Mouse (Mus musculus) spleen, embryonic (tissue): ENCODE data around the gene Helq.

Experiments used
- CTCF ChIA-PET: fragments of 350-600 bp; sonication (Branson Sonifier 250); formaldehyde crosslinking; loops from one replicate; lab custom pipeline; 2022; lab: Charles Lee

The Helq gene

DNA sequence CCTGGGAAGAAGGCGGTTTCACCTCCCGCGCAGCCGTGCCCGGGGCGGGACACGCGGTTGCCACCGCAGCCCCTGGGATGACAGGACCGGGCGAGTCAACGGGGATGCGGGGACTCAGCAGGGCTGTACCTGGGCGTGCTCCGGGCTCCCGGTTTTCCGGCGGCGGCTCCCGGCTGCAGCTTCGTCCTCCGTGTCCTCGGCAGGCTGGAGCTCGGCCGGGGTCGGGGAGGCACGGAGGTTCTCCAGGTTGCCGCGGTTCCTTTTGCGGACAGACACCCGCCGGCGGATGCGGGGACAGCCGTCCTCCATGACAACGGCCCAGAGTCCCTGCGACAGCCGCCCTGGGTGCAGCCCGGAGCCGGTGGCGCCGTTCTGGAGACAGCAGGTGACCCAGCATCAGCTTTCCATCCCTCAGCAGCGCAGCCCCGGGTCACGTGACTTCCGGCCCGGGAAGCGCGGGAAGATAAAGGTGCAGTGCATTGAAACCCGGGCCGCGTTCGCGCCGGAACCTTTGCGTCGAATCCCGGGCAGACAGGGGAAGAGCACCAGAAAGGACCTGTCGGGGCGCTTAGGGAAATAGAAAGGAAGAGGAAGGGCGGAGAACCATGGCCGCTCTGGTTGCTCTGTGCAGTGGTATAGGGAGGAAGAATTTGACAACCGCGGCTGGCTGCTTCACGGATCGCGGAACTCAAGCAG lies at the start of gene Helq, which contains the start of gene Mrps18c:
Gene Helq (minus strand): TSS at position 434 of the 696 bp plus-strand sequence.
Gene Mrps18c (plus strand): TSS at position 463 of the 696 bp plus-strand sequence.
- CTCF ChIA-PET: interaction anchor here (1.1 kb wide), 1 partner anchor 117 kb away, joined by 5 read pairs; no protein-coding TSS in a partner anchor

GRCm38 (mm10) chr5:100847143-100847542 lies 48.7 kb upstream of the Helq start:
- CTCF ChIA-PET: interaction anchor here (0.5 kb wide), 1 partner anchor 56 kb away, joined by 3 read pairs; no protein-coding TSS in a partner anchor

DNA sequence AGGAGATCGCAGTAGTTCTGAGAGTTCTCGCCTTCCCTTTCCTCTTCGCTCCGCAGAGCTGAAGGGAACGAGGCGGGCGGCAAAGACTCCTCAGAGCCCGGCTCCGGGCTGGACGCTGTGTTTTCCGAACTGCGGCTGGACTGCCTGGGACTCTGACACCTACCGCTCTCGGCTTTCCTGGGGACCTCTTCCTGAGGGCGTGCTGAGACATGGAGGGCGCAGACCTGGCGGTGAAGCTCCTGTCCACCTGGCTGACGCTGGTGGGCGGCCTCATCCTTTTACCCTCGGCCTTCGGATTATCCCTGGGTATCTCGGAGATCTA lies 48.2 kb upstream of the Helq start:
- CTCF ChIA-PET: no interaction called here

DNA sequence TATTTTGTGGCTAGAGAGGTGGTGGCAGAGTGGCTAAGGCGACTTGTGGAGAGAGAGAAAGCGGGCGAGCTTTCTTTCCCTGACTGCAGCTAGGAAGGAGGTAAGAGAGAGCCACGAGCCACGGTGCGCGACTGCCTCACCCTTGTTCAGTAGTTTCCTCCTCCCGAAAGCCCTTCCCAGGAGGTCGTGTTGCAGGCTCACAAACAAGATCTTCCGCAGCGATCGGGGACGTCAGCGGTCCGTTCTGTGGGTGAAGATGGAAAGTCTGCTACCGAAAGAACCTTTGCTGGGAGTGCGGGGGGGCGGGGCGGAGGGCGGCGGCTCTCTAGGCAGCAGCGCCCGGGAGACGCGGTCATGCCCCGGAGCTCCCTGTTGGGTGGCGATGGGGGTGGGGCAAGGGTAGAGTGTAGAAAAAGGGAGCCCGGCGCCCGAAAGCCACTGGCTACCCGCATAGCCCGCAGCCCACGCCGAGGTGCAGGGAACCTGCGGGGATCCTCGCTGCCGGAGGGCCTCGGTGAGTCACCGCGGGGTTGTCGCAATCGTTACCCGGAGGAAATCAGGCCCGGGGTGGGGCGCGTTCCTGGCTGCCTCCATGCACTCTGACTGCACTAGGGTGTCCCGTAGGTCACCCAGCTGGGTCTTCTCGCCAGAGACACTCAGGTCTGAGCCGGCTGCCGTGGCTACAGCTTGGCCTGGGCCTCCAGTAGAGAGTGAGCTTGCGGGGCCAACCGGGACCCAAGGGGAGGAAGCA lies 47.6 kb upstream of the Helq start:
- CTCF ChIA-PET: interaction anchor here (0.7 kb wide), 1 partner anchor 1614 kb away, joined by 3 read pairs; no protein-coding TSS in a partner anchor

- CTCF ChIA-PET: interaction anchor here (0.7 kb wide), 1 partner anchor 1614 kb away, joined by 3 read pairs; no protein-coding TSS in a partner anchor
Observed at GRCm38 (mm10) chr5:100845485-100845847, 47.1 kb upstream of the Helq start, which contains the start of gene Gpat3. Gpat3 (plus strand) TSS chr5:100845713.

DNA sequence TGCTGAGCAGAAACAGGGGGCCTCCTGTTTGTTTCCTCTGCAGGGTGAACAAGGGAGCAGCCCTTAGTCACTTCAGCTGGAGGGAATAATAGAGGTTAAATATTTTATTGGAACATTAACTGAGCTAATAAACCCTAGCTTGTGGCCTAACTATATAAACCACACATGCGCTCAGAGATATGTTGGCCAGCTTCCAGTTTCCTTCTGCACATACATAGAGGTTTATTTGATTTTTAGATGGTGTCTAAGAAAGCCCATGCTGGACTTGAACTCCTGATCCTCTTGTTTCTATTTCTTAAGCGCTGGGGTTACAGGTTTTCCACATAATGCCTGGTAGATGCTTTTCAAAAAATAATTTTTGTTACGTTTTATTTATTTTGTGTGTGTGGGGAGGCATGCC lies 46.1 kb upstream of the Helq start:
- CTCF ChIA-PET: interaction anchor here (0.9 kb wide), 1 partner anchor 67 kb away, joined by 3 read pairs; no protein-coding TSS in a partner anchor

DNA sequence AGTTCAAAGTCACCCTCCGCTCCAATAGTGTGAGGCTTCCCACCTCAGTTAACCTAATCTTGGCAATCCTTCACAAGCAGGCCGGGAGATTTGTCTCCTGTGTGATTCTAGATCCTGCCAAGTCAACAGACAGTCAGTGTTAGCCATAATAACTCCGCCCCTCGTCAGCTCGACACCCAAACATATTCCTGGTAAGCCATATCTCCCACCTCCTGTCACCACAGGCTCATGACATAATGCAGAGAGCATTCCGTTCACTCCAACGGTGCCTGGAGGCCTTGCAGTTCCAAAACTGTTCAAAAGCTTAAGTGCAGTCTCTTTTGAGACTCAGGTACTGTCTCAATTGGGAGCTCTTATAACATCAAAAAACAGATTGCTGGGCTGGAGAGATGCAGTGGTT lies 39.5 kb upstream of the Helq start:
- CTCF ChIA-PET: no interaction called here

GRCm38 (mm10) chr5:100835862-100836538 lies 37.6 kb upstream of the Helq start:
- CTCF ChIA-PET: no interaction called here

- CTCF ChIA-PET: no interaction called here
Observed at GRCm38 (mm10) chr5:100833841-100834240, 35.4 kb upstream of the Helq start.

- CTCF ChIA-PET: interaction anchor here (0.6 kb wide), 1 partner anchor 814 kb away, joined by 5 read pairs; no protein-coding TSS in a partner anchor
Observed at GRCm38 (mm10) chr5:100832680-100833079, 34.3 kb upstream of the Helq start.

DNA sequence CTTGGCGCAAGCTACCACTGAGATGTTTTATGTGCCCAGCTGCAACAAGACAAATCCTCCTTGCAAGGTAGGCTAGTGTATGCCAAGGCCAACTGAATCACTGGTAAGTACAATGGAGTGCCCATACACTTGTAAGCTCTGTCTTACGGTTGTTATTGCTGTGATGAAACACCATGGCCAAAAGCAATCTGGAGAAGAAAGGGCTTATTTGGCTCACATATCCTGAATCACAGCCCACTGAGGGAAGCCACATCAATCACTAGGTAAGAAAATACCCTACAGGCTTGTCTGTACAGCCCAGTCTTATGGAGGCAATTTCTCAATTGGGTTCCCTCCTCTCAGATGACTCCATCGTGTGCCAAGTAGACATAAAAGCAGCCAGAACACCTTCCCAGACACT lies 30.3 kb upstream of the Helq start:
- CTCF ChIA-PET: interaction anchor here (0.6 to 1.3 kb wide), 2 partner anchors 86 to 149 kb away, joined by 3 to 4 read pairs; no protein-coding TSS in a partner anchor

GRCm38 (mm10) chr5:100826531-100826930 lies 28.1 kb upstream of the Helq start:
- CTCF ChIA-PET: interaction anchor here (0.7 to 2.7 kb wide), 6 partner anchors 16 to 92 kb away, joined by 3 to 26 read pairs (median 6); no protein-coding TSS in a partner anchor

- CTCF ChIA-PET: interaction anchor here (0.7 to 2.7 kb wide), 5 partner anchors 15 to 91 kb away, joined by 3 to 26 read pairs (median 5); no protein-coding TSS in a partner anchor
Observed at GRCm38 (mm10) chr5:100825975-100826374, 27.6 kb upstream of the Helq start.

DNA sequence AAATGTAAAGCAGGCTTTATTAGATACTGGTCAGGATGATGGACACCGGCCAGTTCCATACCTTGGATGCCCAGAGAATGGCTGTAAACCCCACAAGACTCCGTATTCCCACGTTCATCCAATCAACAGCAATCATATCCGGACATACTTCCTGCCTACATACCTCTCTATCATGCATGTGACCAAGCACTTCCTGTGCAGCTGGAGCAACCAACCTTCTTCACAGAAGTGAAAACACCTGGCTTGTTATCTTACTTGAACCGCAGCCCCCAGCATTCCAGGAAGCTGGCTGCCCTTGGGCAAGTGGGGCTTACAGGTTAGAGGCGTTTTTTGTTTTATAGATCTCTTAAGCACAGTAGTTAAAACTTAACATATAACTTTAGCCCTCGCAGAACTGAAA lies 24.4 kb upstream of the Helq start:
- CTCF ChIA-PET: interaction anchor here (1.1 kb wide), 1 partner anchor 85 kb away, joined by 3 read pairs; no protein-coding TSS in a partner anchor

GRCm38 (mm10) chr5:100821375-100821774 lies 23.0 kb upstream of the Helq start:
- CTCF ChIA-PET: no interaction called here

DNA sequence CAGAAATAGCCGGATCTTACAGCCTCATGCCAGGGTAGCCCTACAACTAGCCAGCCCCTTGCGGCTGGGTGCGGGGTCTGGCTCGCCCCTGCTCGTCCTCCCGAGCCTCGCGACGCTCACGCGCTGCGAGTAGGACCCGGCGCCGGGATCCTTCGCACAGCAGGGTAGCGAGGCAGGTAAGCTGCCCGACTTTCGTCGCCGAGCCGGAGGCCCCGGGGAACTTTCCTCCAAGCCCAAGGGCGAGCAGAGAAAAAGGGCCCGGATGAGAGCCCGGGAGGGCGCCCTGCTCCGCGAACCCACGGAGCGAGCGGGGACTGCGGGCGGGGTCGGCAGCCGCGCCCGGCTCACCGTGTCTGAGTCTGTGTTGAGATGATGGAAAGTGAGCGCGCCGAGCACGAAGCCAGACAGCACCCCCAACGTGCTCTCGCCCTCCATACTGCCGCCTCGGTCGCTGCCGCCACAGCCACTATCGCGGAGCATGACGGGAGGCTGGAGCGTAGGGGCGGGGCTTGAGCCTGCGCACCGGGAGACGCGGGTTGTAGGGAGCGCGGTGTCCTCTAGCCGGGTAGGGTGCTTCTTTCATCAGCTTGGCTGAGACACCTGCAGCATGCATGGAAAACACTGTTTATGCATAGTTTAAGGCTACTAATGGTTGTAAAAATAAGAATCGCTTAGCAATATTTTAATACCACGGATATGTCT lies 22.2 kb upstream of the Helq start, which contains the start of gene Abraxas1:
Gene Abraxas1 (minus strand): TSS at position 483 of the 702 bp plus-strand sequence.
- CTCF ChIA-PET: no interaction called here

DNA sequence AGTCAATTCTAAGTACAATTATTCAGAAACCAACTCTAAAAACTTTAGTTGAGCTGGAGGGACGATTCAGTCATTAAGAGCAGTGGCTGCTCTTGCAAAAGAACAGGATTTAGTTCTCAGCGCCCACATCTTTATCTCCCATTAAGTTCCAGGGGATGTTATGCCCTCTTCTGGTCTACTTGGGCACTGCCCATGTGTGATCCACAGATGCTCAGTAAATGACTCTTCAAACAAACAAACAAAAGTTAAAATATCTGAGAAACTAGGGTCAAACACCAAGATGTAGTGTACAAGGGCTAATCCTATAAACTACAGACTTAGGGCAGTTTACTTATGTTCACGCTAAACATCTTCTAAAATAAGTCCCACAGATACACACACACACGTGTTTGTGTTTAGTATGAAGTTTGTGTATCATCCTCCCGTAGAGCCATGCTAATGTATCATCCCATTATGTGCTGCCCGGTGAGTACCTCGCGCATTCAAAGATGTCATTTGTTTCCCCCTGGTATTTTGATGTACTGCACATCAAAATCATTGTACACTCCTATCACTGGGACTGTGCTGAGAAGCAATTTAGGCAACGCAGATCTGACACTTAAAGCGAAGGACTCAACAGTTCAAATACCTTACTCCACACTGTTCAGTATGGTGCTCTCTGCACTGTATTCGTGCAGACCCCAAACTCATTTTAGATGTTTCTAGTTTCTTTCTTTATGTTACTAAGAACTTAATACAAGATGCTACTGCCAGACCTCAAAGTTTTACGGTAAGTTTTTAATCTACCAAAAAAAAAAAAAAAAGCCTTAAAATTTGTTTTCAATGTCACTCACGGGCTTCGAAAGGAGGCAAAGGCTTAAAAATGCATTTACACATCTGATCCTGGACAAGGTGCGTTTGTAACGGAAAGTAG lies 21.4 kb upstream of the Helq start:
- CTCF ChIA-PET: no interaction called here

- CTCF ChIA-PET: interaction anchor here (0.5 to 1.0 kb wide), 3 partner anchors 37 to 851 kb away, joined by 3 to 8 read pairs (median 4); no protein-coding TSS in a partner anchor
Observed at GRCm38 (mm10) chr5:100818341-100818740, 19.9 kb upstream of the Helq start.

DNA sequence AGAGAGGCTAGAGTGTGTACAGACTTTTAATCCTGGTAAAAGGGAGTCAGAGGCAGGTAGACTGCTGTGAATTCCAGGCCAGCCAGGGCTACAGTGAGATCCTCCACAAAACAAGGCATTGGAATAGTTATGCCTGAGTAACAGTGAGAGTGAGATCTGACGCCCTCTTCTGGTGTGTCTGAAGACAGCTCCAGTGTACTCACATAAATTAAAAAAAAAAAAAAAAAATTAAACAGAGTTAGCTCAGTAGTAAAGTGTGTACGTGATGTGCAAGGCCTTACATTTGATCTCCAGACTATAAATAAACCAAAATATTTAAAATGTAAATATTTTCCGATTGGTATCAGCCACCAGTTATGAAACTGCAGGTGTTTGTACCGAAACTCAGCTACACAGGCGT lies 4.3 kb downstream of the Helq start:
- CTCF ChIA-PET: interaction anchor here (0.6 kb wide), 1 partner anchor 9 kb away, joined by 3 read pairs; no protein-coding TSS in a partner anchor
